Mouse (Mus musculus) lung, postnatal 36 days (tissue): ENCODE data around the gene Tshr.
"Not testable (repeated sequence)": the region's sequence is repeated elsewhere in the genome, so short reads cannot be mapped to it uniquely, and the experiment has no call there.

Experiments
- DNase-seq: peaks from one replicate; pipeline ENCODE4 v3.0.0; 2022; ENCODE audit warnings: mixed read lengths

Gene Tshr

GRCm38 (mm10) chr12:91511766-91512165, 127.4 kb downstream of the Tshr start:
- DNase-seq = no peak

GRCm38 (mm10) chr12:91513980-91514379, 129.6 kb downstream of the Tshr start:
- DNase-seq = no peak

- no peak for DNase-seq
Measured at GRCm38 (mm10) chr12:91517808-91518207, 133.4 kb downstream of the Tshr start.

- no peak for DNase-seq
Measured at GRCm38 (mm10) chr12:91523626-91524025, 139.3 kb downstream of the Tshr start.

- no peak for DNase-seq
Measured at GRCm38 (mm10) chr12:91534514-91534913, 150.2 kb downstream of the Tshr start.

- no peak for DNase-seq
Measured at GRCm38 (mm10) chr12:91540202-91540601, 155.8 kb downstream of the Tshr start.

GRCm38 (mm10) chr12:91549471-91549870, 165.1 kb downstream of the Tshr start:
- no peak for DNase-seq

- peak; percentile 69 for DNase-seq
Measured at GRCm38 (mm10) chr12:91551773-91552526, 167.6 kb downstream of the Tshr start.

GRCm38 (mm10) chr12:91557358-91558005, 173.1 kb downstream of the Tshr start:
- DNase-seq = not testable (repeated sequence)

GRCm38 (mm10) chr12:91558152-91558551, 173.8 kb downstream of the Tshr start:
- not testable (repeated sequence) for DNase-seq

- DNase-seq = no peak
Measured at GRCm38 (mm10) chr12:91567145-91567544, 182.8 kb downstream of the Tshr start.

GRCm38 (mm10) chr12:91569255-91569654, 184.9 kb downstream of the Tshr start:
- no peak for DNase-seq

GRCm38 (mm10) chr12:91571708-91572107, 187.3 kb downstream of the Tshr start:
- DNase-seq = no peak

GRCm38 (mm10) chr12:91579665-91580064, 195.3 kb downstream of the Tshr start:
- DNase-seq = no peak

GRCm38 (mm10) chr12:91581204-91582070, 197.1 kb downstream of the Tshr start:
- DNase-seq = peak; percentile 37

- DNase-seq = no peak
Measured at GRCm38 (mm10) chr12:91582362-91583002, 198.1 kb downstream of the Tshr start.

GRCm38 (mm10) chr12:91583409-91583808, 199.0 kb downstream of the Tshr start:
- no peak for DNase-seq

GRCm38 (mm10) chr12:91585206-91585605, 200.8 kb downstream of the Tshr start:
- DNase-seq = peak; percentile 15

- DNase-seq = not testable (repeated sequence)
Measured at GRCm38 (mm10) chr12:91585815-91586214, 201.5 kb downstream of the Tshr start.

- no peak for DNase-seq
Measured at GRCm38 (mm10) chr12:91587077-91587476, 202.7 kb downstream of the Tshr start.

GRCm38 (mm10) chr12:91587491-91588033, 203.2 kb downstream of the Tshr start:
- DNase-seq = no peak

GRCm38 (mm10) chr12:91588176-91588669, 203.9 kb downstream of the Tshr start:
- DNase-seq = peak; percentile 97
